Mouse (Mus musculus): ENCODE measurements at regions not wholly inside any gene's neighbourhood (a gene's known extent, or its start where the extent isn't known, plus 50 kb on each side); places are given as distances from the start of the nearest gene placed in this dataset.
"Not testable (repeated sequence)": the region's sequence is repeated elsewhere in the genome, so short reads cannot be mapped to it uniquely, and the experiment has no call there.

DNA sequence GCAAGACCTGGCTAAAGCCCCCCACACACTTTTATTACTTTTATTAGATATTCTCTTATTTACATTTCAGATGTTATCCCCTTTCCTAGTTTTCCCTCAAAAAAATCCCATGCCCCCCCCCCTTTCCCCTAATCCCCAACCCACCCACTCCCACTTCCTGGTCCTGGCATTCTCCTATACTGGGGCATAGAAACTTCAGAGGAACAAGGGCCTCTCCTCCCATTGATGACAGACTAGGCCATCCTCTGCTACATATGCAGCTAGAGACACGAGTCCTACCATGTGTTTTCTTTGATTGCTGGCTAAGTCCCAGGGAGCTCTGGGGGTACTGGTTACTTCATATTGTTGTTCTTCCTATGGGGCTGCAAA is 116.8 kb downstream of the Rfpl4b start:
- WGBS: 79% methylated on average over 1 of the region's 1 CpGs
- H3K36me3 ChIP-seq; H3K27ac ChIP-seq (replicated peaks); H3K4me3 ChIP-seq; H3K9ac ChIP-seq (replicated peaks); ATAC-seq (ENCODE audit: low FRiP score, low read depth); H3K4me2 ChIP-seq (replicated peaks); H3K27me3 ChIP-seq; H3K9me3 ChIP-seq; H3K4me1 ChIP-seq: not testable (repeated sequence)

DNA sequence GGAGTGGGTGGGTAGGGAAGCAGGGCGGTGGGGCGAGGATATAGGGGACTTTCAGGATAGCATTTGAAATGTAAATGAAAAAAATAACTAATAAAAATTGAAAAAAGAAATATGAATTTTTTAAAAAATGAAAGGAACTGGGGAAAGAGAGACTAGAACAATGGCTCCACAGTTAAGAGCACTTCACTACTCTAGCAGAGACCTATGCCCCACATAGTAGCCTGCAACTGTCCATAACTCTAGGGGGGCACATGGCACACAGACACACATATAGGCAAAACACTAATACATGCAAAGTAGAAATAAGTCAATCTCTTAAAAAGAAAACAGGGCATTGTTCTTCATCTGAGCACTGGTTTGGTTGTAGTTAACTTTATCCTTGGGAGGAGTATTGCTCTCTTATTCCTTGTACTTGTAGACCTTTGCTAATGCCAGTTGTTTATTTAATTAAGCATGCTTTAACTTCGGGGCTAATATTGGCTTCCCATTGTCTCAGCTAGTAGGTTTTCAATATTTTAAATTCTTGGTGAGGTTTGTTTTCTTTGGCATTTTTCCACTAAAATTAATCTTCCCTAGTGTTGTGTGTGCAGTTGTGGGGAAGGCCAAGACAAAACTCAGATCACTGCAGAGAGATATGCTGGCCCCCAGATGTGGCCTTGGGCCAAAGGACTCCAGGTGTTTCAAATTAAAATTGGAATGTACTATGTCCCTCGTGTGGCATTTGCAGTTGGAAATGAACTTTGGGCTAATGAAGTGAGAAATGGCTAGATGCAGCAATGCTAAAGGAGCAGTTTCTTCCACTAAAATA is 117.4 kb downstream of the Rfpl4b start:
- H3K4me3 ChIP-seq: no peak overlapping the region
- H3K27ac ChIP-seq (replicated peaks): no peak overlapping the region
- no peak for ATAC-seq (ENCODE audit: low FRiP score, low read depth)
- H3K36me3 ChIP-seq: no peaks in the 10 kb centered on the region
- H3K4me2 ChIP-seq (replicated peaks): no peak overlapping the region
- no peaks in the 10 kb centered on the region for H3K27me3 ChIP-seq
- no peaks in the 10 kb centered on the region for H3K4me1 ChIP-seq
- no peak overlapping the region for H3K9ac ChIP-seq (replicated peaks)
- 91% methylated on average over 4 of the region's 4 CpGs for WGBS
- no peaks in the 10 kb centered on the region for H3K9me3 ChIP-seq

DNA sequence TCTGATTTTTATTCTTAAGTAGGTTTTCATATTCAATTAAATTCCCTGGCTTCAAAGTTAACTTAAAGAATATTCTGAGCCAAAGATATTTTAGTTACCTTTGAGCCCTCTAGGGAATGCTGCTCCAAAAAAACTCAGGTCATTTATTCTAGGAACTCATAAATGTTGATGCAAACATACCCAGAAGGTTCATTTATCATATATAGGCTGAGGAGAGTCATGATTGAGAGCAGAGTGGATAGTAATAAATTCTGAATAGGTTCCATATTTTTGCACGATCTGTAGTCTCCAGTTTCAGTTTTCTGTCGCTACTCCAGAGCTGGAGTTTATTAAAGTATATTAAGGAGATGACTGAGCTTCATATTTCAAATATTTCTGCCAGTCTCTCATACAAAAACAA is 144.1 kb downstream of the Rfpl4b start:
- no peaks in the 10 kb centered on the region for H3K27me3 ChIP-seq
- no peak overlapping the region for H3K27ac ChIP-seq (replicated peaks)
- 80% methylated on average over 2 of the region's 2 CpGs for WGBS
- H3K4me2 ChIP-seq (replicated peaks): no peak overlapping the region
- no peak overlapping the region for H3K9ac ChIP-seq (replicated peaks)
- no peak for ATAC-seq (ENCODE audit: low FRiP score, low read depth)
- no peaks in the 10 kb centered on the region for H3K4me1 ChIP-seq
- no peaks in the 10 kb centered on the region for H3K36me3 ChIP-seq
- no peak overlapping the region for H3K4me3 ChIP-seq
- no peaks in the 10 kb centered on the region; the same call in 1 of the 2 replicates for H3K9me3 ChIP-seq

DNA sequence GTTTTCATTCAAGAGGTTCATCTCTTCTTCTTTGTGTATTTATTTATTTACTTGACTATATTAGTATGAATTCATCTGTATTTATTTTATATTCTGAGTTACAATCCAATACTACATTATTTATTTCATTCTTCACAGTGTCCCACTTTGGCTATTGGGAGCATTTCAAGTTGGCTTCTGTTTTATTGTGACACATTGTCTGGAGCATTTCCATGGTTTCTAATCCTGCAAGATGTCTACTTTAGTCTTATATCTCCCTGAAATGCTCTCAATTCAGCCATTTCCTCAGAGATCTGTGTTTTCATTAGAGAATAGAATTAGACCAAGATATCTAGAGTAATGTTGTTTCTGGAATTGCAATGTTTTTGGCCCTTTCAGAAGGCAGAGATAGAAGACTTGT is 153.0 kb downstream of the Rfpl4b start:
- no peak for ATAC-seq (ENCODE audit: low FRiP score, low read depth)
- Histone ChIP-seq H3K36me3 (no peaks in the 10 kb centered on the region), H3K27ac (replicated peaks) (no peak overlapping the region), H3K9ac (replicated peaks) (no peak overlapping the region), H3K9me3 (no peaks in the 10 kb centered on the region), H3K4me3 (no peak overlapping the region), H3K4me2 (replicated peaks) (no peak overlapping the region), H3K27me3 (no peaks in the 10 kb centered on the region), H3K4me1 (no peaks in the 10 kb centered on the region)

DNA sequence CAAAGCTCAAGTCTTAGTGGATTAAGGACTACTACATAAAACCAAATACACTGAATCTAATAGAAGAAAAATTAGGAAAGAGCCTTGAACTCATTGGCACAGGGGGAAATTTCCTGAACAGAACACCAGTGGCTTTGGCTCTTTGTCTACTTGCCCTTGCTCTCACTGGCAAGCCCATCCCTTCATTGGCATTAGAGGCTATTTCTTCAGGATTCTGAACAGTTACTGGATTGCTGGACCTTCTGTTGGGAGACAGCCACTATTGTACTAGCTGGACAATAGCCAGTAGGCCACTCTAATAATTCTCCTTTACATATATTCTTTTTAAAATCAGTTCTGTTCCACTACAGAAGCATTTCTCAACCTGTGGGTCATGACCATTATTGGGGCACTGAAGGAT is 153.7 kb downstream of the Rfpl4b start:
- no peak overlapping the region for H3K9ac ChIP-seq (replicated peaks)
- no peaks in the 10 kb centered on the region for H3K27me3 ChIP-seq
- H3K36me3 ChIP-seq: no peaks in the 10 kb centered on the region
- no peak overlapping the region for H3K27ac ChIP-seq (replicated peaks)
- no peak overlapping the region for H3K4me2 ChIP-seq (replicated peaks)
- no peaks in the 10 kb centered on the region for H3K9me3 ChIP-seq
- H3K4me1 ChIP-seq: no peaks in the 10 kb centered on the region
- ATAC-seq (ENCODE audit: low FRiP score, low read depth): no peak
- H3K4me3 ChIP-seq: no peak overlapping the region

DNA sequence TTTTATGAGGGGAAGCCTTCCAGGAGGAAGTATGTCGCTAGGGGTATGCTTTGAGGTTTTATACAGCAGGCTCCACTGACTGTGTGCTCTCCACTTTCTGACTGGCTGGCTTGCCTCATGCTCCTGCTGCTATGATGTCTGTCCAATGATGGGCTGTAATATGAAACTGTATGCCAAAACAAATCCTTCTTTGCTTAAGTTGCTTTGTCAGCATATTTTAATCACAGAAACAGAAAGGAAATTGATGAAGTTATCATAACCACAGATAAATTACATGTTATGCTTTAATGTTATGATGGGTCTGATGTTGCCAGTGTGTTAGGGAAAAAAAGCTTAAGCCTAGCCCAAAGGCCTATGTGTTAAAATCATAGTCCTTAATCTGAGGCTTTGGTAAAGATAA is 185.9 kb downstream of the Rfpl4b start:
- Histone ChIP-seq H3K27me3 (no peaks in the 10 kb centered on the region), H3K36me3 (no peaks in the 10 kb centered on the region), H3K9me3 (no peaks in the 10 kb centered on the region), H3K4me1 (no peaks in the 10 kb centered on the region), H3K9ac (replicated peaks) (no peak overlapping the region), H3K27ac (replicated peaks) (no peak overlapping the region), H3K4me2 (replicated peaks) (no peak overlapping the region), H3K4me3 (no peak overlapping the region)
- WGBS: 91% methylated on average over 1 of the region's 1 CpGs
- ATAC-seq (ENCODE audit: low FRiP score, low read depth): no peak

DNA sequence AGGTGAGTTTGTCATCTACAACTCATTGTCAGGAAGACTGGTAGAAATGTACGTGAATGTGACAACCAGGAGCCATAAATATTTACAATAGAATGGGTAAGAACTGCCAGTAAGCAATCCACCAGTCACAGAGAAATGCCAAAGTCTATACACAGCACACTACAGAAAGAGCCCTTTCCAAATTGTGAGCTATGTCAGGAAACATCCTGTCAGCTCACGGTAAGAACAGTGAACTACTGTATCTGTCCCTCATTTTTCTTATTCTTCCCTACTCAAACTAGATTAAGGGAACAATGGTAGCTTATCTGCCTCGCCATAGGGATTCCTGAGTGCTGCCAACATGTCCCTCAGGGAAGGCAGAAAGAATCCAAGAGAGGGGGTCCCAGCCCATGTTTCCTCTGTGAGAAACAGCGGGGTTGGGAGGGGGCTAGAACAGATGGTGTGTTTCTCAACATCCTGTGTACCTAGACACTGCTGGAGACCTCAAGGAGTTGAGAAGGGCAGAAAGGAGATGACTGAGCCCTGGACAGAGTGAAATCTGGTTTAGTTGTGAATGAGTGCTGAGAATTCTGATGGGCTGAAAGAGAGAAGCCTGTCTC is 191.6 kb downstream of the Rfpl4b start:
- Histone ChIP-seq H3K36me3 (no peaks in the 10 kb centered on the region), H3K4me1 (no peaks in the 10 kb centered on the region), H3K4me2 (replicated peaks) (no peak overlapping the region), H3K4me3 (no peak overlapping the region), H3K9me3 (no peaks in the 10 kb centered on the region), H3K27ac (replicated peaks) (no peak overlapping the region), H3K27me3 (no peaks in the 10 kb centered on the region), H3K9ac (replicated peaks) (no peak overlapping the region)
- ATAC-seq (ENCODE audit: low FRiP score, low read depth): no peak
- WGBS: 84% methylated on average over 4 of the region's 4 CpGs

DNA sequence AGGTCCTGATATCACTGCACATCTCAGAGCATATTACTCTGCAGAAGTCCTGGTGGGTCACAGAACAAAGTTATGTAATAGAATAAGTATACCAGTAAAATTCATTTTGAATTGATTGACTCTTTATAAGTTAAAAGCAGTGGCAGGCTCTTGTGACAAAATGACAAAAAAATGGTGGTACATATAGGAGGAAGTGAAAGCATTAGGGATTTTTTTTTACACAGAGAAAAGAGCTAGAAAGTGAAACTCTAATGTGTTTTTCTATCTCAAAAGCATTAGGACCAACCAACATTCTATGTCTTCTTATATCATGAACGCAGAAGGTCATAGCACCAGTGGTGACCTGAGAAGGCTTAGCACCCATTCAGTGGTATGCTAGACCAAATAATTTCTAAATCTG is 198.2 kb downstream of the Rfpl4b start:
- no peaks in the 10 kb centered on the region for H3K36me3 ChIP-seq
- 95% methylated on average over 1 of the region's 1 CpGs for WGBS
- no peaks in the 10 kb centered on the region for H3K4me1 ChIP-seq
- H3K4me3 ChIP-seq: no peak overlapping the region
- H3K27me3 ChIP-seq: no peaks in the 10 kb centered on the region
- H3K4me2 ChIP-seq (replicated peaks): no peak overlapping the region
- H3K9me3 ChIP-seq: no peaks in the 10 kb centered on the region
- no peak for ATAC-seq (ENCODE audit: low FRiP score, low read depth)
- H3K9ac ChIP-seq (replicated peaks): no peak overlapping the region
- no peak overlapping the region for H3K27ac ChIP-seq (replicated peaks)

DNA sequence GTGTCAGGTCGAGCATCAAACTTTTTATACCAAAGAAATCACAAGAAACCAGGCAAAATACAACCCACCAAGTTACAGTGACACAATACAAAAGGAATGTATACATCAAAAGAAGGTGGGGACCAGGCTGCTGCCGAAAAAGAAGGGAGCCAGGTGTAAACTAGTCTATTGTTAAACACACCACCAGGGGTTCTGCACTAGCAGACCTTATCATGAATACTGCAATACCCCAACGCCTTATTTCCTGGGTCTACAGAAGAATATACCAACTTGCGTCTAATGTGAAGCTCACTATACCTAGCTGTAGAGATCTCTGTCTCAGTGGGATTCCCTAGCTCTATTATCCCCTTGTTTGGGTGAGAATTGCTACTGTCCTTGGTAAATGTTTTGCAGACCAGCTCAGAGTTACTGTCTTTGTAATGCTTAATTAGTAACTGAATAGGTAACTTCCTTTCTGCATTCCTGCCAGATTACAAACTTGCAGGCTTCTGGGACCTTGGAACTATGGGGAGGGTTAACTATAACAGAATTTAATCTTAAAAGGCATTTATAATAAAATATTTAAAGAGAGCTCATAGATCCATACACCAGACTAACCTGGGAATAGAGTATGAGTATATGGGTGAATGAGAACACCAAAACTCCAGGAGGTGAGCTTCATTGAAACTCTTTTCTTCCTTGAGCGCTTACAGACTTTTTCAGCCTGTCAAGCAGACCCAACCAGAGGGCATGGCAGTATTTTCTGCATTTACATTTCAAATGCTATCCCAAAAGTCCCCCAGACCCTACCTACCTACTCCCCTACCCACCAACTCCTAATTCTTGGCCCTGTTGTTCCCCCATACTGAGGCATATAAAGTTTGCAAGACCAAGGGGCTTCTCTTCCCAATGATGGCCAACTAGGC is 211.7 kb downstream of the Rfpl4b start:
- H3K27ac ChIP-seq (replicated peaks): no peak overlapping the region
- no peaks in the 10 kb centered on the region for H3K4me1 ChIP-seq
- ATAC-seq (ENCODE audit: low FRiP score, low read depth): no peak
- 81% methylated on average over 5 of the region's 5 CpGs for WGBS
- no peaks in the 10 kb centered on the region for H3K9me3 ChIP-seq
- H3K9ac ChIP-seq (replicated peaks): no peak overlapping the region
- no peak overlapping the region for H3K4me3 ChIP-seq
- H3K4me2 ChIP-seq (replicated peaks): no peak overlapping the region
- no peaks in the 10 kb centered on the region for H3K27me3 ChIP-seq
- H3K36me3 ChIP-seq: no peaks in the 10 kb centered on the region

DNA sequence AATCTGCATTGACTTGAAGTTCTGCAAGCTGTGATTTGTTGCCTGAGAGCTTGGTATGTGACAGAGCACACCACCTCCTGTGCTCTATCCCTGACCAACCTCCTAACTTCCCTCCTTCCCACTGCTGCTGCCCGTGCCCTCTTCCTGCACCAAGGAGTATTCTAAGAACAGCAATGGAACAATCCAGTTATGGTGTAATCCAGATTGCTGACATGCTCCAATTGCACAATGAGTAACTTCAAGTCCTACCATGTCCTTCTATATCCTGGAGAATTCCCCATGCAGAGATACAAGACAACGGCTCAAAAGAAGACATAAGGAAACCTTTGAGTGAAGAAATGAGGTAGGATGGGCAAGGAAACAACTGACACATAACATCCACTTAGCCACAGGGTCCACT is 235.5 kb downstream of the Rfpl4b start:
- Histone ChIP-seq H3K9ac (replicated peaks) (no peak overlapping the region), H3K27me3 (no peaks in the 10 kb centered on the region), H3K27ac (replicated peaks) (no peak overlapping the region), H3K36me3 (no peaks in the 10 kb centered on the region), H3K4me1 (no peaks in the 10 kb centered on the region), H3K4me3 (no peak overlapping the region), H3K9me3 (no peaks in the 10 kb centered on the region), H3K4me2 (replicated peaks) (no peak overlapping the region)
- no peak for ATAC-seq (ENCODE audit: low FRiP score, low read depth)
- 85% methylated on average over 2 of the region's 2 CpGs for WGBS

DNA sequence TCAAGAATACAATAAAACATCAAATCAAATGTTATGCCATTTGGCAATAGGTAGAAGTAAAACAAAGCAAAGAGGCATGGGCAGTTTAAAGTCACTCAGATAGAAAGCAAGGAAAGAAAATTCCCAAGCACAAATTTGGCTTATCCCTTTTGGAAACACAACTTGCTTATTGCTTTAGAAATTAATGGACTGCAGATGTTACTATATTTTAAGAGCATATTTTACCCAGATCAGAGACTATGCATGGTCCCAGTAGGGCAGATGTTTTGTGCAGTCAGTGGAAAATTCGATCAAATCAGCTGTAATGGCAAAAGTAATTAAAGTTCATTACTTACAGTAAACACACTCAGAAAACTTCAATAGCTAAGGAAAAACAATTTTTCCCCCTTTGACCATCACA is 245.9 kb downstream of the Rfpl4b start:
- Histone ChIP-seq H3K4me3 (no peak overlapping the region), H3K36me3 (no peaks in the 10 kb centered on the region), H3K9me3 (no peaks in the 10 kb centered on the region), H3K9ac (replicated peaks) (no peak overlapping the region), H3K27me3 (no peaks in the 10 kb centered on the region), H3K4me1 (no peaks in the 10 kb centered on the region), H3K4me2 (replicated peaks) (no peak overlapping the region), H3K27ac (replicated peaks) (no peak overlapping the region)
- ATAC-seq (ENCODE audit: low FRiP score, low read depth): no peak
- WGBS: 92% methylated on average over 1 of the region's 1 CpGs

DNA sequence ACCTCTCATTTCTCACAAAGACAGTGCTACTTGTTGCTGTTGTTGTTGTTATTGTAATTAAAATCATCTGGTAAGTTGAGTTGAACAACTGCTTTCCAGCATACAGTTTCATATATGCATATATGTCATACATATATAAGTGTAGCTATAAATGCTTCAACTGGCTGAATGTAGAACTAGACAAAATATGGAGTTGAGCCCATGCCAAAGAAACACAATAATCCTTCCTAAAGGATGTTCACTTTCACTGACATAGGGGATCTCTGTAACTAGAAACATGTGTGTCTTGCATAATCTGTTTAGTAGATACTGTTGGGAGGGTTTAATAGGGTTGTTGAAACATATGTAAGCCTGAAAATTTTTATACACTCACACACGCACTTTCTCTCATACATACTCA is 247.9 kb downstream of the Rfpl4b start:
- no peaks in the 10 kb centered on the region for H3K36me3 ChIP-seq
- no peak overlapping the region for H3K4me3 ChIP-seq
- no peak for ATAC-seq (ENCODE audit: low FRiP score, low read depth)
- H3K27me3 ChIP-seq: no peaks in the 10 kb centered on the region
- H3K9ac ChIP-seq (replicated peaks): no peak overlapping the region
- WGBS: 87% methylated on average over 1 of the region's 1 CpGs
- no peak overlapping the region for H3K27ac ChIP-seq (replicated peaks)
- no peak overlapping the region for H3K4me2 ChIP-seq (replicated peaks)
- no peaks in the 10 kb centered on the region for H3K9me3 ChIP-seq
- no peaks in the 10 kb centered on the region for H3K4me1 ChIP-seq
